Mouse (Mus musculus) forebrain, embryonic 12.5 days (tissue): Measurements from ENCODE around the gene Tead1. TPM values are rescaled to one million over a fixed set of nuclear protein-coding genes. Genes with fewer than 3 reads are reported as not detected.

ENCODE experiments used
- ATAC-seq: fragments of 200-750 bp; cut with Nextera tagmentation; 2 replicates; pipeline ENCODE4 v1.8.0; 2017; ENCODE audit warnings: moderate TSS enrichment; ENCODE audit not compliant: low FRiP score
- H3K27ac ChIP-seq: fragments of 300-500 bp; sonication (generic); 2 replicates; pipeline ENCODE4 v1.5.1; 2016; ENCODE audit warnings: mild to moderate bottlenecking
- H3K27me3 ChIP-seq: fragments of 300-500 bp; sonication (generic); 2 replicates; pipeline ENCODE4 v1.6.1; 2016; ENCODE audit warnings: mild to moderate bottlenecking
- H3K36me3 ChIP-seq: fragments of 300-500 bp; sonication (generic); replicated peaks from 2 replicates; pipeline ENCODE4 v1.6.1; 2016; ENCODE audit warnings: mild to moderate bottlenecking
- H3K4me1 ChIP-seq: fragments of 300-500 bp; sonication (generic); 2 replicates; pipeline ENCODE4 v1.6.1; 2016
- H3K4me2 ChIP-seq: fragments of 300-500 bp; sonication (generic); 2 replicates; pipeline ENCODE4 v1.6.1; 2016; ENCODE audit warnings: mild to moderate bottlenecking, moderate library complexity
- H3K4me3 ChIP-seq: fragments of 300-500 bp; sonication (generic); replicated peaks from 2 replicates; pipeline ENCODE4 v1.5.1; 2016; ENCODE audit warnings: mild to moderate bottlenecking
- H3K9ac ChIP-seq: fragments of 300-500 bp; sonication (generic); 2 replicates; pipeline ENCODE4 v1.6.1; 2016; ENCODE audit warnings: mild to moderate bottlenecking
- H3K9me3 ChIP-seq: fragments of 300-500 bp; sonication (generic); 2 replicates; pipeline ENCODE4 v1.6.1; 2016
- WGBS: fragments of 180-500 bp; shearing (Covaris S2); methylation state at CpG from one replicate; pipeline ENCODE4 v1.1.7; 2016; 5-methylcytosine and 5-hydroxymethylcytosine counted together
- polyA plus RNA-seq: library from polyadenylated mRNA; unstranded; fragments of >200 nt; fragmentation: Nextera tagmentation; extraction: Ambion mirVana; gene quantifications from 2 replicates; pipeline ENCODE4 v1.2.1, GENCODE M21; 2016

The Tead1 gene
- 20.7 and 28.3 TPM in 2 replicates for polyA plus RNA-seq

DNA sequence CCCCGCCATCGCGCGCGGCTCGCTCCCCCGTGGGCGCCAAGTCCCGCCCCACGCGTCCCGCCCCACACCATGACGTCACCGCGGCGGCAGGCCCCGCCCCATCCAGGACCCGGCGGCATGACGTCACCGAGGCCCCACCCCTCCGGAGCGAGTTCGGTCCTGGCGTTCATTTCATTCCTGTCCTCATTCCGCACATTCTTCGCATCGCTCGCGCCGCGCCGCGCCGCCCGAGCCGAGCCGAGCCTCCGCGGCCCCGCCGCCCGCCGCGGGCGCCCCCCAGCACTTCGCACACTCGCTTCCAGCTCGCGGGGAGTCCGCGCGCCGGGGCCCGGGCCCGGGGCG, at the start of gene Tead1:
Gene Tead1 (plus strand): TSS at position 148 of the 342 bp plus-strand sequence.
- H3K9me3 ChIP-seq, result no peaks in the 10 kb centered on the region
- no peaks in the 10 kb centered on the region for H3K36me3 ChIP-seq
- ATAC-seq, result peak; percentile 86
- H3K4me1 ChIP-seq, result peaks cover 42% of the 10 kb centered on the region
- peak within 1 kb of the TSS; percentile 93 for H3K27ac ChIP-seq
- peak within 1 kb of the TSS; percentile 92 for H3K9ac ChIP-seq
- 0% methylated on average over 45 of the region's 57 CpGs for WGBS
- peaks cover 6% of the 10 kb centered on the region; the same call in 1 of the 2 replicates for H3K27me3 ChIP-seq
- H3K4me2 ChIP-seq, result peak within 1 kb of the TSS; percentile 83
- H3K4me3 ChIP-seq, result peak within 1 kb of the TSS; percentile 93

DNA sequence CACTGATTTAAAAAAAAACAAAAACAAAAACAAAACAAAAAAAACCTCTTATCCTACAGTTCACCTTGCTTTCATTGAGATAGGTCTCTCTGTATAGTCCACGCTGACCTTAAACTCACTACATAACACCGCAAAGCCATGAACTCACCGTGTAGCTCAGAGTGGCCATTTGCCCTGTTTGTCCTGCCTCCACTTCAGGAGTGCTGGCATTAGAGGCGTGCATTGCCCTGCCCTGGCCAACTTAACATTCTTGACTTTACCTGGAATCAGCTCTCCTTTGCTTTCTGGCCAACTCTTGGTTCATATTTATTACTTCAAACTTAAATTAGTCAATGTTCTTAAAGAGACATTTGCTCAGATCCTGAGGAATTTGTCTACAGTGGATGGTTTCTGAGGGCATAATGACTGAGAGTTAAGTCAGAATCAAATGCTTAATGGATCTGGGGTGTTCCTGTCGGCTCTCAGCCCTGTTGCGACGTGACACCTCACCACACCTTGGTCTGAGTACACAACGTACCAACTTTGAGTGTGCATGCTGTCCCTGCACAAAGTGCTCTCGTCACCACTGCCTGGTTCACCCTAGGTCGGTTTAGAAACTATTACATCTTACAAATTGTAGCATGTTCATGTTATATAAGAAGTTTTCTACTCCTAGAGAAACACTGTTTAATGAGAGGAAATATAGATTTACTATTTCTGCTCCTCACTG, 44.5 kb upstream of the Tead1 start:
- WGBS, result 88% methylated on average over 10 of the region's 10 CpGs

DNA sequence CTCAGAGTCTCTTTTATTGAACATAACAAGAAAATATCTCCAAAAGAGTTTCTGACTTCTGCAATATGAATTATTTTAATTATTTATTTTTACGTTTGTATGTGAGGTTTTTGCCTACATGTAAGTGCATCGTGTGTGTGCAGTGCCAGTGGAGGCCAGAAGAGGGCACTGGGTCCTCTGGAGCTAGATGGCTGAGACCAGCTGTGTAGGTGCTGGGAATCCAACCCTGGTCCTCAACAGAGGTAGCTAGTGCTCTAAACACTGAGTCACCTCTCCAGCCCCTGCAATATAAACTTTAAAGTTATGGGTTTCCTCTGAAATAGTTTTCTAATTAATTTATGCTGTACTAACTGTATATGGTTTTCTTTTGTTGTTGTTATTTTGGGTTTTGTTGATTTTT, 43.2 kb upstream of the Tead1 start:
- WGBS, result 90% methylated on average over 2 of the region's 2 CpGs
- Histone ChIP-seq H3K9ac (no peak overlapping the region), H3K36me3 (no peaks in the 10 kb centered on the region), H3K27me3 (no peaks in the 10 kb centered on the region), H3K4me1 (no peaks in the 10 kb centered on the region), H3K27ac (no peak overlapping the region), H3K4me2 (no peak overlapping the region), H3K4me3 (no peak overlapping the region), H3K9me3 (peaks cover 6% of the 10 kb centered on the region; the same call in 1 of the 2 replicates)
- no peak for ATAC-seq

More for the DNA sequence above, 44.5 kb upstream of the Tead1 start:
- Histone ChIP-seq H3K27ac (no peak overlapping the region), H3K9ac (no peak overlapping the region), H3K36me3 (no peaks in the 10 kb centered on the region), H3K4me3 (no peak overlapping the region), H3K27me3 (no peaks in the 10 kb centered on the region), H3K4me1 (no peaks in the 10 kb centered on the region), H3K9me3 (peaks cover 6% of the 10 kb centered on the region; the same call in 1 of the 2 replicates), H3K4me2 (no peak overlapping the region)
- ATAC-seq, result no peak

GRCm38 (mm10) chr7:112643866-112644543, 35.1 kb upstream of the Tead1 start:
- H3K27ac ChIP-seq, result no peak overlapping the region
- no peak for ATAC-seq
- no peaks in the 10 kb centered on the region for H3K27me3 ChIP-seq
- peaks cover 12% of the 10 kb centered on the region for H3K4me1 ChIP-seq
- no peak overlapping the region for H3K9ac ChIP-seq
- no peak overlapping the region for H3K4me2 ChIP-seq
- no peak overlapping the region for H3K4me3 ChIP-seq
- WGBS, result 90% methylated on average over 6 of the region's 6 CpGs
- H3K36me3 ChIP-seq, result no peaks in the 10 kb centered on the region
- H3K9me3 ChIP-seq, result no peaks in the 10 kb centered on the region

- H3K9me3 ChIP-seq, result no peaks in the 10 kb centered on the region
- no peak overlapping the region for H3K27ac ChIP-seq
- peaks cover 12% of the 10 kb centered on the region for H3K4me1 ChIP-seq
- H3K27me3 ChIP-seq, result no peaks in the 10 kb centered on the region
- no peak overlapping the region for H3K4me3 ChIP-seq
- no peak overlapping the region for H3K9ac ChIP-seq
- no peak overlapping the region for H3K4me2 ChIP-seq
- H3K36me3 ChIP-seq, result no peaks in the 10 kb centered on the region
- no peak for ATAC-seq
- 90% methylated on average over 6 of the region's 6 CpGs for WGBS
Observed at GRCm38 (mm10) chr7:112644701-112645100, 34.4 kb upstream of the Tead1 start.

DNA sequence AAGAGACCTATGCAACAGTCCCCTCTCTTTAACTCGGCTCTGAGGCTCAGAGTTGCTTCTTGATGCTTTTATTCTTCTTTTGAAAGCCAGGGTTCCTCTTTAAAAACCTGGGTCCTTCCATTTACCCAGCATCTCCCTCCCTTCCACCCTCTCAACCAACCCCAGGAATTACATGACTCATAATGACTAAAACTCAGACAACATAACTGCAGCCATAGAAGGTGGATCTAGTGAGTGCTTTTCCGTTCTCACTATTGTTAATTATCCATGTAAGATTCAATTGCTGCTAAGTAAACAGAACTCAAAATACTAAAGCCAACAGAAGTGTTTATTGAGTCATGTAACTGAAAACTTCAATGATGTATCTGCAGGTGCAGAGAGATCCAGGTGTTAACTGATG, 33.4 kb upstream of the Tead1 start:
- WGBS, result 85% methylated on average over 2 of the region's 2 CpGs

GRCm38 (mm10) chr7:112647417-112647816, 31.7 kb upstream of the Tead1 start:
- Histone ChIP-seq H3K4me3 (no peak overlapping the region), H3K4me2 (no peak overlapping the region), H3K4me1 (no peaks in the 10 kb centered on the region), H3K27ac (no peak overlapping the region), H3K36me3 (no peaks in the 10 kb centered on the region), H3K9ac (no peak overlapping the region), H3K9me3 (no peaks in the 10 kb centered on the region), H3K27me3 (no peaks in the 10 kb centered on the region)
- ATAC-seq, result no peak
- 99% methylated on average over 4 of the region's 4 CpGs for WGBS

More for the DNA sequence above, 33.4 kb upstream of the Tead1 start:
- Histone ChIP-seq H3K4me1 (peaks cover 12% of the 10 kb centered on the region), H3K36me3 (no peaks in the 10 kb centered on the region), H3K9ac (no peak overlapping the region), H3K4me2 (no peak overlapping the region), H3K27ac (no peak overlapping the region), H3K9me3 (no peaks in the 10 kb centered on the region), H3K4me3 (no peak overlapping the region), H3K27me3 (no peaks in the 10 kb centered on the region)
- no peak for ATAC-seq

DNA sequence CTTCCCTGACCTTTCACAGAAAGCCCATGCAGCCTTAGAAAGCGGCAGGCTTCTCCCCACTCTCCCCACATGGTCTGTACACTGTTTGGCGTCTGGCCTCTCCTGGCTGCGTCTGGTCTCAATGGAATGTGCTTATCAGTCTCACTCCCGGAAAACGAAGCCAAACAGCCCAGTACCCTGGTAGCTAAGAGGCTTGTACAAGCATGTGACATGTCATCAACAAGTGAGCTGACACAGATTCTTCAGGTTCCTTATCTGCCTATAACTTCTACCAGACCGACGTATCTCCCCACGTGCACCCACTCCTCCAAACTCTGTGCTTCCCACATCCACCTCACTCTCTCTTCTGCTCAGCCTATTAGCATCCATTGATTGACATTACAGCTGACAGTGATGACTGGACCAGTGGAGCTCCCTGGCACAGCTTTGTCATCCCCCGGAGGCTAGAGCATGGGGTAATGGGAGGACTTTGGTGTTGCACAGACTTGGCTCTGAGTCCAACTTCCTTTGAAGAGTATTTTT, 22.9 kb upstream of the Tead1 start:
- Histone ChIP-seq H3K4me1 (0 out of 2 replicates have a peak, but pooled peaks cover 4% of the 10 kb centered on the region), H3K9ac (no peak overlapping the region), H3K27me3 (0 out of 2 replicates have a peak, but pooled peaks cover 3% of the 10 kb centered on the region), H3K9me3 (no peaks in the 10 kb centered on the region), H3K4me2 (no peak overlapping the region), H3K27ac (no peak overlapping the region), H3K4me3 (no peak overlapping the region), H3K36me3 (no peaks in the 10 kb centered on the region)
- ATAC-seq, result no peak
- WGBS, result 70% methylated on average over 9 of the region's 9 CpGs

DNA sequence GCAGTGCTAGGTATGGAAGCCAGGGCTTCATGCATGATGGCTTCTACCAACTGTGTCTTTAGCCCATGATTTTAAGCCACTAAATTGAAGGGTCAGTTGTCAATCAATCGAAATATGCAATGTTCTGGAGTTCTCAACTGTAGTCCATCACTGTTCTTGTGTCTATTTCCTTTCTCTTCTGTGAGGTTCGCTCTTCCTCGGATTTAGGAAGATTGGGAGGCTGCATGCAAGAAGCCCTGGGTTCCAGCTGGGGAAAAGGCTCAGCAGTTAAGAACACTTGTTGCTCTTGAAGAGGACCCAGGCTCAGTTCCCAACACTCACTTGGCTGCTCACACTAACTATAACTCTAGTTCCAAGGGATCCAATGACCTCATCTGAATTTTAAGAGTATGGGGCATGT, 20.2 kb upstream of the Tead1 start:
- H3K9ac ChIP-seq, result no peak overlapping the region
- H3K36me3 ChIP-seq, result no peaks in the 10 kb centered on the region
- no peak for ATAC-seq
- no peaks in the 10 kb centered on the region for H3K9me3 ChIP-seq
- H3K4me3 ChIP-seq, result no peak overlapping the region
- H3K4me2 ChIP-seq, result no peak overlapping the region
- H3K27me3 ChIP-seq, result 0 out of 2 replicates have a peak, but pooled peaks cover 3% of the 10 kb centered on the region
- WGBS, result 94% methylated on average over 3 of the region's 3 CpGs
- peaks cover 6% of the 10 kb centered on the region; the same call in 1 of the 2 replicates for H3K4me1 ChIP-seq
- H3K27ac ChIP-seq, result no peak overlapping the region

- no peak overlapping the region for H3K27ac ChIP-seq
- ATAC-seq, result no peak
- no peak overlapping the region for H3K4me2 ChIP-seq
- H3K27me3 ChIP-seq, result 0 out of 2 replicates have a peak, but pooled peaks cover 3% of the 10 kb centered on the region
- no peaks in the 10 kb centered on the region for H3K9me3 ChIP-seq
- peaks cover 6% of the 10 kb centered on the region; the same call in 1 of the 2 replicates for H3K4me1 ChIP-seq
- no peaks in the 10 kb centered on the region for H3K36me3 ChIP-seq
- H3K9ac ChIP-seq, result no peak overlapping the region
- 41% methylated on average over 5 of the region's 5 CpGs for WGBS
- no peak overlapping the region for H3K4me3 ChIP-seq
Observed at GRCm38 (mm10) chr7:112659816-112660215, 19.3 kb upstream of the Tead1 start.

- Histone ChIP-seq H3K9me3 (no peaks in the 10 kb centered on the region), H3K4me2 (no peak overlapping the region), H3K36me3 (no peaks in the 10 kb centered on the region), H3K27ac (no peak overlapping the region), H3K4me3 (no peak overlapping the region), H3K27me3 (0 out of 2 replicates have a peak, but pooled peaks cover 3% of the 10 kb centered on the region), H3K4me1 (peaks cover 6% of the 10 kb centered on the region; the same call in 1 of the 2 replicates), H3K9ac (no peak overlapping the region)
- no peak for ATAC-seq
- 33% methylated on average over 1 of the region's 1 CpGs for WGBS
Observed at GRCm38 (mm10) chr7:112660325-112660724, 18.8 kb upstream of the Tead1 start.
